Mouse (Mus musculus) E14TG2a.4 (cell line): Measurements from ENCODE around the gene Mrpl18.

Experiments
- CTCF ChIP-seq: conservative IDR thresholded peaks from 2 replicates; pipeline ENCODE4 v1.5.1; 2014; ENCODE audit warnings: low read length
- NANOG ChIP-seq: IDR thresholded peaks from 2 replicates; pipeline ENCODE4 v1.6.1; 2014; ENCODE audit warnings: borderline replicate concordance, low read length, mixed read lengths

- TF ChIP-seq CTCF (no peak), NANOG (no peak)
Measured at GRCm38 (mm10) chr17:12925703-12926180, 9.6 kb upstream of the Mrpl18 start.
